9 mouse cellular contexts compared by ENCODE assay signal in the genomic region with DNA sequence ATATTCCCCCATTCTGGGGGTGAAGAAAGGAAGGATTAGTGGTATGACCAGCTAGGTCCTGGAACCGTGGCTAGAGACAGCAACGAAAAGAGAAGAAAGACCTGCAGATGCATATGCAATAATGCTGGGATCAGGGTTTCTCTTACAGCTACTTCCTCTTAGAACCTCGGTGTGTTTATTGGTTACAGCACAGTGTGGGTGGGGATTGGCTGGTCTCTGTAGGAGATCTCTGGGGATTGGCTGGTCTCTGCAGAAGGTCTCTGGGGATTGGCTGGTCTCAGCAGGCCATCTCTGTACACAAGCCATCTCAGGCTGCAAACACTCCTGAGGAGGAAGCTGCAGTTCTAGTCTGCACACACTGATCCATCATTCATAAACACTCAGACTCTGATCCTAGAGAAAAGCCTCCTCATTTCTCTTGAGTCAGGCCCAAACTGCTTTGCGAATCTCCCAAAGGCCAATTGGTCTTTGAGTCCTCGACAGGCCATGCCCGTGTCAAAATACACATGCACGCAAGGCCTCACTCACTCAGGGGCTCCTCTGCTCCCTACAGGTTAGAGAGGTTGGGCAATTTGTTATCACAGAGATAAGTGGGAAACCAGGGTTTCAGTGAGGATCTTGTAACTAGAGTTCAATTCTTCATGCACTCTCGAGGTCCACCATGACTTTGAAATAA. TPM values are rescaled to one million over a fixed set of nuclear protein-coding genes. Genes with fewer than 3 reads are reported as not detected.
DNase-seq lines count a peak whose midpoint lies in the region; ATAC-seq and TF ChIP-seq lines count a peak whose summit lies in the region.
"Had no signal": no experiment of that assay in that cellular context is flagged by ENCODE, and none has a peak within 500 bp of the region (broad histone marks: within the 10 kb centered on the region; RNA-seq: fewer than 3 reads in every experiment).

No protein-coding gene starts in this region.

- peak; percentile 54 for ATAC-seq in intestine, postnatal 0 days
- peak; percentile 84 for ATAC-seq in neutrophil, adult 5-6 weeks (ENCODE audit: extremely low read depth, insufficient number of reproducible peaks, low FRiP score, poor library complexity, severe bottlenecking)

- H3K4me2 ChIP-seq in intestine, postnatal 0 days (replicated peaks; ENCODE audit: low read depth) = no peak overlapping the region

- no peak overlapping the region for H3K4me3 ChIP-seq in kidney, adult 2 months (ENCODE audit: insufficient read depth, low read depth, low read length)
- H3K4me3 ChIP-seq in bone marrow macrophage, adult 2 months (ENCODE audit: insufficient read depth, low read length) = no peak overlapping the region
- no peak overlapping the region for H3K4me3 ChIP-seq in intestine, postnatal 0 days (ENCODE audit: low read depth, low read length)

- no peak for TF ChIP-seq POLR2A in kidney, adult 2 months (IDR thresholded peaks at IDR 0.05; ENCODE audit: low read depth, low read length)
- no peak for TF ChIP-seq POLR2A in bone marrow macrophage, adult 2 months (IDR thresholded peaks at IDR 0.05; ENCODE audit: borderline replicate concordance, low read depth, low read length)

- H3K27me3 ChIP-seq in kidney, adult 2 months (replicated peaks; ENCODE audit: control insufficient read depth, insufficient read depth, low read length) = no peaks in the 10 kb centered on the region
- no peaks in the 10 kb centered on the region for H3K27me3 ChIP-seq in intestine, postnatal 0 days (replicated peaks; ENCODE audit: control insufficient read depth, insufficient read depth, low read length)

- H3K9ac ChIP-seq in intestine, postnatal 0 days (ENCODE audit: low read depth, low read length) = no peak overlapping the region

- H3K36me3 ChIP-seq in kidney, adult 2 months (ENCODE audit: control insufficient read depth, insufficient read depth, low read length) = no peaks in the 10 kb centered on the region
- H3K36me3 ChIP-seq in intestine, postnatal 0 days (ENCODE audit: control insufficient read depth, insufficient read depth) = no peaks in the 10 kb centered on the region

- no peak for TF ChIP-seq CTCF in kidney, adult 2 months (conservative IDR thresholded peaks at IDR 0.05; ENCODE audit: insufficient read depth, insufficient read length, low read depth, low read length)
- TF ChIP-seq CTCF in bone marrow macrophage, adult 2 months (IDR thresholded peaks at IDR 0.05; ENCODE audit: low read depth, low read length) = no peak
- no peak for TF ChIP-seq CTCF in intestine, postnatal 0 days (IDR thresholded peaks at IDR 0.05; ENCODE audit: low read depth)

- H3K9me3 ChIP-seq in intestine, postnatal 0 days (ENCODE audit: control insufficient read depth) = no peaks in the 10 kb centered on the region

- H3K4me1 ChIP-seq in kidney, adult 2 months (ENCODE audit: control insufficient read depth, insufficient read depth, low read length) = no peaks in the 10 kb centered on the region; the same call in 1 of the 2 replicates
- peaks cover 27% of the 10 kb centered on the region for H3K4me1 ChIP-seq in bone marrow macrophage, adult 2 months (ENCODE audit: control insufficient read depth, insufficient read depth, low read length)
- H3K4me1 ChIP-seq in intestine, postnatal 0 days (replicated peaks; ENCODE audit: control insufficient read depth, insufficient read depth, low read length) = no peaks in the 10 kb centered on the region

- no peak overlapping the region for H3K27ac ChIP-seq in kidney, adult 2 months (ENCODE audit: insufficient read depth, low read depth, low read length)
- peak overlapping the region; percentile 78 for H3K27ac ChIP-seq in bone marrow macrophage, adult 2 months (ENCODE audit: insufficient read depth, low read depth, low read length)
- no peak overlapping the region for H3K27ac ChIP-seq in intestine, postnatal 0 days (ENCODE audit: low read depth, low read length)

- WGBS in kidney, adult 2 months = 82% methylated on average over 8 of the region's 8 CpGs
- WGBS in intestine, postnatal 0 days = 43% methylated on average over 8 of the region's 8 CpGs

- DNase-seq in kidney, adult 2 months = peak; percentile 17
- no peak for DNase-seq in kidney, postnatal 4 days
- DNase-seq in ovary, postnatal 10 days (ENCODE audit: low spot score) = no peak
- DNase-seq in embryo, embryonic 9.5 days (ENCODE audit: extremely low spot score) = no peak
- no peak for DNase-seq in urinary bladder, postnatal 36 days (ENCODE audit: low spot score in 2 of 2)
- DNase-seq: layer of hippocampus, postnatal 36 days had no signal

RNA-seq across cellular contexts. Expression of gene Ndufb4, which starts 35.1 kb away (rescaled TPM):
- polyA plus RNA-seq in kidney, adult 2 months (2012; rRNA removed) = 131 and 178 TPM in 2 replicates
- polyA plus RNA-seq in bone marrow macrophage, adult 2 months (2012; ENCODE audit: insufficient read depth, insufficient read length, missing spikeins) = 63.7 and 105 TPM in 2 replicates
- polyA plus RNA-seq in intestine, postnatal 0 days (2015; fragmentation: Nextera tagmentation; extraction: Ambion mirVana) = 117 and 120 TPM in 2 replicates
- total RNA-seq in neutrophil, adult 5-6 weeks (2017) = 15.2 and 20.8 TPM in 2 replicates
